13 mouse cellular contexts compared by ENCODE assay signal in the genomic region with DNA sequence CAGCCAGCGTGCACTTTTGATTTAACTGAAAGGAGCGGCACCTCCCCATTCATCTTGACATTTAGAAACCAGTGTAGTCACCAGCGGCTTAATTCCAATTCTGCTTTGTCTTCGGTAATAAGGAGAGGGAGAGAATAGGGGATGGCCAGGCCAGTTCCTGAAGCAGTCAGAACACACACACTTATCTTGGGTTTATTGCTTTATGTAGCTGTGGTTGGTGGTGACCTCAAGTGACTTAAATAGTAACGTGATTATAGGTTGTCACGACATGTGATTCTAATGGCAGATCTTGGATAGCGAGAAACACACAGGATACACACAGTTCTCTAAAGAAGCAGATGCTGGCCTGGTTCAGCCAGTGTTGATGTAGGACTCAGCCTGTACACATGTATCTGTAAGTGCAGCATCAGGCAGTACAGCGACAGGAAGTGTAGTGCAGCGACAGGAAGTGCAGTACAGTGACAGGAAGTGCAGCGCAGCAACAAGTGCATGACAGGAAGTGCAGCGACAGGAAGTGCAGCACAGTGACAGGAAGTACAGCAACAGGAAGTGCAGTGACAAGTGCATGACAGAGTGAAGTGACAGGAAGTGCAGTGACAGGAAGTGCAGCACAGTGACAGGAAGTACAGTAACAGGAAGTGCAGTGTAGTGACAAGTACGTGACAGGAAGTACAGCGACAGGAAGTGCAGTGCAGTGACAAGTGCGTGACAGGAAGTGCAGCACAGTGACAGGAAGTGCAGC. TPM values are rescaled to one million over a fixed set of nuclear protein-coding genes. Genes with fewer than 3 reads are reported as not detected.
DNase-seq lines count a peak whose midpoint lies in the region; ATAC-seq and TF ChIP-seq lines count a peak whose summit lies in the region.
"Had no signal": no experiment of that assay in that cellular context is flagged by ENCODE, and none has a peak within 500 bp of the region (broad histone marks: within the 10 kb centered on the region; RNA-seq: fewer than 3 reads in every experiment).

No protein-coding gene starts in this region.

- H3K36me3 ChIP-seq in hindbrain, embryonic 12.5 days, result peaks cover 9% of the 10 kb centered on the region; the same call in 1 of the 2 replicates
- no peaks in the 10 kb centered on the region for H3K36me3 ChIP-seq in hindbrain, embryonic 11.5 days (ENCODE audit: control insufficient read depth, insufficient read depth, low read length)
- H3K36me3 ChIP-seq in thymus, adult 2 months (ENCODE audit: control insufficient read depth, insufficient read depth, low read length), result no peaks in the 10 kb centered on the region
- H3K36me3 ChIP-seq in intestine, embryonic 16.5 days (ENCODE audit: control insufficient read depth, insufficient read depth, low read length), result 0 out of 2 replicates have a peak, but pooled peaks cover 2% of the 10 kb centered on the region

- ATAC-seq in hindbrain, embryonic 12.5 days (ENCODE audit: low FRiP score), result no peak
- no peak for ATAC-seq in hindbrain, embryonic 11.5 days (ENCODE audit: low FRiP score)
- peak; percentile 68 for ATAC-seq in intestine, embryonic 16.5 days
- ATAC-seq in erythroblast, adult 5-6 weeks (replicated peaks; ENCODE audit: low FRiP score, poor library complexity, severe bottlenecking), result no peak

- no peak overlapping the region for H3K4me2 ChIP-seq in hindbrain, embryonic 12.5 days (replicated peaks)
- H3K4me2 ChIP-seq in hindbrain, embryonic 11.5 days (replicated peaks; ENCODE audit: low read depth, low read length), result no peak overlapping the region
- no peak overlapping the region for H3K4me2 ChIP-seq in intestine, embryonic 16.5 days (ENCODE audit: low read depth, low read length)
- H3K4me2 ChIP-seq: heart, embryonic 11.5 days had no signal

- no peak for TF ChIP-seq CTCF in thymus, adult 2 months (IDR thresholded peaks at IDR 0.05; ENCODE audit: borderline replicate concordance, control insufficient read depth, extremely low read depth, insufficient read depth, low read length, poor library complexity)

- no peaks in the 10 kb centered on the region for H3K4me1 ChIP-seq in hindbrain, embryonic 12.5 days
- H3K4me1 ChIP-seq in hindbrain, embryonic 11.5 days (replicated peaks; ENCODE audit: control insufficient read depth, insufficient read depth, low read length), result no peaks in the 10 kb centered on the region
- no peaks in the 10 kb centered on the region for H3K4me1 ChIP-seq in thymus, adult 2 months (replicated peaks; ENCODE audit: control insufficient read depth, insufficient read depth, low read length)
- no peaks in the 10 kb centered on the region for H3K4me1 ChIP-seq in intestine, embryonic 16.5 days (ENCODE audit: control insufficient read depth, insufficient read depth, low read length)

- no peak for DNase-seq in hindbrain, embryonic 11.5 days (ENCODE audit: low spot score)
- DNase-seq in thymus, adult 2 months, result no peak
- DNase-seq in thymus, postnatal 4 days, result no peak
- DNase-seq in urinary bladder, adult 18-20 months (ENCODE audit: low spot score in 2 of 2), result no peak
- DNase-seq in heart, adult 9 months (ENCODE audit: low spot score in 2 of 2), result no peak
- DNase-seq: cerebellum, adult 11-12 months; kidney, adult 9 months; spleen, adult 18-20 months had no signal

- WGBS in hindbrain, embryonic 12.5 days, result 92% methylated on average over 14 of the region's 14 CpGs
- 94% methylated on average over 14 of the region's 14 CpGs for WGBS in hindbrain, embryonic 11.5 days
- WGBS in thymus, adult 2 months, result 94% methylated on average over 14 of the region's 14 CpGs
- WGBS in intestine, embryonic 16.5 days, result 80% methylated on average over 14 of the region's 14 CpGs

- 0 out of 2 replicates have a peak overlapping the region, but pooled peaks have one; percentile 30 for H3K27ac ChIP-seq in hindbrain, embryonic 12.5 days
- H3K27ac ChIP-seq in hindbrain, embryonic 11.5 days (ENCODE audit: low read depth, low read length), result no peak overlapping the region
- H3K27ac ChIP-seq in thymus, adult 2 months (ENCODE audit: control insufficient read depth, insufficient read depth, low read length), result peak overlapping the region; percentile 13
- no peak overlapping the region for H3K27ac ChIP-seq in intestine, embryonic 16.5 days (ENCODE audit: low read length)
- H3K27ac ChIP-seq: left cerebral cortex, adult 2 months had no signal

- H3K9ac ChIP-seq in hindbrain, embryonic 12.5 days, result no peak overlapping the region
- no peak overlapping the region for H3K9ac ChIP-seq in hindbrain, embryonic 11.5 days (ENCODE audit: low read depth, low read length)
- no peak overlapping the region for H3K9ac ChIP-seq in intestine, embryonic 16.5 days (ENCODE audit: low read depth, low read length)

- no peak overlapping the region for H3K4me3 ChIP-seq in hindbrain, embryonic 12.5 days
- H3K4me3 ChIP-seq in hindbrain, embryonic 11.5 days (ENCODE audit: low read depth, low read length), result no peak overlapping the region
- H3K4me3 ChIP-seq in thymus, adult 2 months (ENCODE audit: control insufficient read depth, insufficient read depth, low read length), result no peak overlapping the region
- no peak overlapping the region for H3K4me3 ChIP-seq in intestine, embryonic 16.5 days (ENCODE audit: low read length)
- H3K4me3 ChIP-seq: left cerebral cortex, adult 2 months had no signal

- no peak for TF ChIP-seq POLR2A in thymus, adult 2 months (IDR thresholded peaks at IDR 0.05; ENCODE audit: control insufficient read depth, extremely low read depth, insufficient read depth, low read length, poor library complexity)

- H3K9me3 ChIP-seq in hindbrain, embryonic 12.5 days (replicated peaks), result no peaks in the 10 kb centered on the region; the same call in 1 of the 2 replicates
- no peaks in the 10 kb centered on the region for H3K9me3 ChIP-seq in hindbrain, embryonic 11.5 days (ENCODE audit: control insufficient read depth, low read length)
- peaks cover 7% of the 10 kb centered on the region; the same call in 1 of the 2 replicates for H3K9me3 ChIP-seq in intestine, embryonic 16.5 days (ENCODE audit: control insufficient read depth, low read length)

- no peaks in the 10 kb centered on the region for H3K27me3 ChIP-seq in hindbrain, embryonic 12.5 days
- H3K27me3 ChIP-seq in hindbrain, embryonic 11.5 days (ENCODE audit: control insufficient read depth, insufficient read depth, low read length), result no peaks in the 10 kb centered on the region
- H3K27me3 ChIP-seq in thymus, adult 2 months (ENCODE audit: control insufficient read depth, insufficient read depth, low read length), result no peaks in the 10 kb centered on the region
- H3K27me3 ChIP-seq in intestine, embryonic 16.5 days (replicated peaks; ENCODE audit: control insufficient read depth, insufficient read depth, low read length), result no peaks in the 10 kb centered on the region

RNA-seq across cellular contexts. Expression of a gene that starts 37.5 kb away (rescaled TPM):
- 12.4 and 13.3 TPM in 2 replicates for polyA plus RNA-seq in hindbrain, embryonic 12.5 days (2016; fragmentation: Nextera tagmentation; extraction: Ambion mirVana)
- polyA plus RNA-seq in hindbrain, embryonic 11.5 days (2014; fragmentation: Nextera tagmentation; extraction: Ambion mirVana), result 6.6 and 7.0 TPM in 2 replicates
- polyA plus RNA-seq in thymus, adult 2 months (2012; rRNA removed), result 8.2 and 8.4 TPM in 2 replicates
- 2.8 and 3.3 TPM in 2 replicates for polyA plus RNA-seq in intestine, embryonic 16.5 days (2015; fragmentation: Nextera tagmentation; extraction: Ambion mirVana)
- total RNA-seq in erythroblast, adult 5-6 weeks (2015; ENCODE audit: low replicate concordance), result 2.9 and 3.5 TPM in 2 replicates
- total RNA-seq in erythroblast, adult 5-6 weeks (2017; ENCODE audit: low replicate concordance), result 3.1 and 4.2 TPM in 2 replicates

Comparison
In these comparisons a context has a peak if more than half of its experiments do, and no peak if none do; other contexts are left out.
1. H3K27ac ChIP-seq: peak in hindbrain, embryonic 12.5 days (single experiment) and thymus, adult 2 months (single experiment); none in hindbrain, embryonic 11.5 days (single experiment) and intestine, embryonic 16.5 days (single experiment).